Mouse (Mus musculus): ENCODE results near the gene Spg7. TPM values are rescaled to one million over a fixed set of nuclear protein-coding genes. Genes with fewer than 3 reads are reported as not detected.

Gene Spg7
- polyA plus RNA-seq, 1 experiment from 2014 or later, result 34.2 TPM

- Histone ChIP-seq H3K9me3 (replicated peaks; ENCODE audit: control insufficient read depth, low read length) (no peaks in the 10 kb centered on the region), H3K4me1 (ENCODE audit: control insufficient read depth, insufficient read depth, low read length) (peaks cover 25% of the 10 kb centered on the region), H3K4me2 (ENCODE audit: low read length) (no peak overlapping the region), H3K4me3 (ENCODE audit: low read depth, low read length) (no peak overlapping the region), H3K36me3 (ENCODE audit: control insufficient read depth, insufficient read depth, low read length) (no peaks in the 10 kb centered on the region), H3K27me3 (replicated peaks; ENCODE audit: control insufficient read depth, insufficient read depth, low read length) (no peaks in the 10 kb centered on the region), H3K9ac (ENCODE audit: low read length) (no peak overlapping the region), H3K27ac (ENCODE audit: low read depth, low read length) (no peak overlapping the region)
- ATAC-seq, result no peak
- DNase-seq (ENCODE audit: low spot score), result no peak
- WGBS, result 86% methylated on average over 11 of the region's 11 CpGs
Observed at GRCm38 (mm10) chr8:123037487-123037886, 25.3 kb upstream of the Spg7 start.

- ATAC-seq, result no peak
- peaks cover 28% of the 10 kb centered on the region for H3K4me1 ChIP-seq (ENCODE audit: control insufficient read depth, insufficient read depth, low read length)
- no peaks in the 10 kb centered on the region for H3K9me3 ChIP-seq (replicated peaks; ENCODE audit: control insufficient read depth, low read length)
- no peaks in the 10 kb centered on the region for H3K27me3 ChIP-seq (replicated peaks; ENCODE audit: control insufficient read depth, insufficient read depth, low read length)
- no peak for DNase-seq (ENCODE audit: low spot score)
- H3K27ac ChIP-seq (ENCODE audit: low read depth, low read length), result no peak overlapping the region
- H3K36me3 ChIP-seq (ENCODE audit: control insufficient read depth, insufficient read depth, low read length), result no peaks in the 10 kb centered on the region
- H3K9ac ChIP-seq (ENCODE audit: low read length), result no peak overlapping the region
- peak overlapping the region; percentile 78; the same call in 1 of the 2 replicates for H3K4me2 ChIP-seq (ENCODE audit: low read length)
- no peak overlapping the region for H3K4me3 ChIP-seq (ENCODE audit: low read depth, low read length)
- 60% methylated on average over 2 of the region's 2 CpGs for WGBS
Observed at GRCm38 (mm10) chr8:123038351-123038750, 24.4 kb upstream of the Spg7 start.

- 2% methylated on average over 11 of the region's 11 CpGs for WGBS
- ATAC-seq, result 0 out of 2 replicates have a peak, but pooled peaks have one; percentile 8
Observed at GRCm38 (mm10) chr8:123039376-123040109, 23.2 kb upstream of the Spg7 start.

GRCm38 (mm10) chr8:123040110-123040650 lies 22.6 kb upstream of the Spg7 start:
- H3K4me2 ChIP-seq (ENCODE audit: low read length), result peak overlapping the region; percentile 78
- no peaks in the 10 kb centered on the region for H3K27me3 ChIP-seq (replicated peaks; ENCODE audit: control insufficient read depth, insufficient read depth, low read length)
- H3K27ac ChIP-seq (ENCODE audit: low read depth, low read length), result peak overlapping the region; percentile 93
- no peaks in the 10 kb centered on the region for H3K36me3 ChIP-seq (ENCODE audit: control insufficient read depth, insufficient read depth, low read length)
- peaks cover 32% of the 10 kb centered on the region for H3K4me1 ChIP-seq (ENCODE audit: control insufficient read depth, insufficient read depth, low read length)
- H3K9me3 ChIP-seq (replicated peaks; ENCODE audit: control insufficient read depth, low read length), result no peaks in the 10 kb centered on the region
- peak overlapping the region; percentile 100 for H3K4me3 ChIP-seq (ENCODE audit: low read depth, low read length)
- WGBS, result 2% methylated on average over 4 of the region's 4 CpGs
- ATAC-seq (no peak), DNase-seq (ENCODE audit: low spot score) (peak; percentile 64)
- peak overlapping the region; percentile 98 for H3K9ac ChIP-seq (ENCODE audit: low read length)

More at GRCm38 (mm10) chr8:123039376-123040109, 23.2 kb upstream of the Spg7 start:
- H3K4me2 ChIP-seq (ENCODE audit: low read length), result peak overlapping the region; percentile 78
- no peaks in the 10 kb centered on the region for H3K9me3 ChIP-seq (replicated peaks; ENCODE audit: control insufficient read depth, low read length)
- H3K9ac ChIP-seq (ENCODE audit: low read length), result peak overlapping the region; percentile 98
- peak; percentile 82 for DNase-seq (ENCODE audit: low spot score)
- H3K4me1 ChIP-seq (ENCODE audit: control insufficient read depth, insufficient read depth, low read length), result peaks cover 32% of the 10 kb centered on the region
- peak overlapping the region; percentile 93 for H3K27ac ChIP-seq (ENCODE audit: low read depth, low read length)
- peak overlapping the region; percentile 100 for H3K4me3 ChIP-seq (ENCODE audit: low read depth, low read length)
- no peaks in the 10 kb centered on the region for H3K27me3 ChIP-seq (replicated peaks; ENCODE audit: control insufficient read depth, insufficient read depth, low read length)
- H3K36me3 ChIP-seq (ENCODE audit: control insufficient read depth, insufficient read depth, low read length), result no peaks in the 10 kb centered on the region

- WGBS, result under 1% methylated on average over 61 of the region's 71 CpGs
- peak; percentile 7 for ATAC-seq
- H3K4me2 ChIP-seq (ENCODE audit: low read length), result peak overlapping the region; percentile 78
- peak overlapping the region; percentile 100 for H3K4me3 ChIP-seq (ENCODE audit: low read depth, low read length)
- DNase-seq (ENCODE audit: low spot score), result peak; percentile 68
- peak overlapping the region; percentile 98 for H3K9ac ChIP-seq (ENCODE audit: low read length)
- H3K27ac ChIP-seq (ENCODE audit: low read depth, low read length), result peak overlapping the region; percentile 93
- H3K36me3 ChIP-seq (ENCODE audit: control insufficient read depth, insufficient read depth, low read length), result 0 out of 2 replicates have a peak, but pooled peaks cover 3% of the 10 kb centered on the region
- no peaks in the 10 kb centered on the region for H3K27me3 ChIP-seq (replicated peaks; ENCODE audit: control insufficient read depth, insufficient read depth, low read length)
- H3K9me3 ChIP-seq (replicated peaks; ENCODE audit: control insufficient read depth, low read length), result no peaks in the 10 kb centered on the region
- H3K4me1 ChIP-seq (ENCODE audit: control insufficient read depth, insufficient read depth, low read length), result peaks cover 32% of the 10 kb centered on the region
Observed at GRCm38 (mm10) chr8:123041008-123041773, 21.6 kb upstream of the Spg7 start.

GRCm38 (mm10) chr8:123041774-123042105 lies 21.0 kb upstream of the Spg7 start:
- under 1% methylated on average over 52 of the region's 60 CpGs for WGBS
- Histone ChIP-seq H3K4me3 (ENCODE audit: low read depth, low read length) (peak overlapping the region; percentile 100), H3K9me3 (replicated peaks; ENCODE audit: control insufficient read depth, low read length) (no peaks in the 10 kb centered on the region), H3K27me3 (replicated peaks; ENCODE audit: control insufficient read depth, insufficient read depth, low read length) (no peaks in the 10 kb centered on the region), H3K36me3 (ENCODE audit: control insufficient read depth, insufficient read depth, low read length) (0 out of 2 replicates have a peak, but pooled peaks cover 3% of the 10 kb centered on the region), H3K4me1 (ENCODE audit: control insufficient read depth, insufficient read depth, low read length) (peaks cover 32% of the 10 kb centered on the region), H3K9ac (ENCODE audit: low read length) (peak overlapping the region; percentile 98), H3K4me2 (ENCODE audit: low read length) (peak overlapping the region; percentile 78), H3K27ac (ENCODE audit: low read depth, low read length) (peak overlapping the region; percentile 93)
- ATAC-seq (no peak; the same call in 1 of the 2 replicates), DNase-seq (ENCODE audit: low spot score) (no peak)

- H3K9me3 ChIP-seq (replicated peaks; ENCODE audit: control insufficient read depth, low read length), result no peaks in the 10 kb centered on the region
- peaks cover 32% of the 10 kb centered on the region for H3K4me1 ChIP-seq (ENCODE audit: control insufficient read depth, insufficient read depth, low read length)
- DNase-seq (ENCODE audit: low spot score) (peak; percentile 100), ATAC-seq (peak; percentile 97)
- H3K27ac ChIP-seq (ENCODE audit: low read depth, low read length), result peak within 1 kb of the TSS; percentile 97
- H3K9ac ChIP-seq (ENCODE audit: low read length), result peak within 1 kb of the TSS; percentile 98
- H3K36me3 ChIP-seq (ENCODE audit: control insufficient read depth, insufficient read depth, low read length), result 0 out of 2 replicates have a peak, but pooled peaks cover 3% of the 10 kb centered on the region
- no peaks in the 10 kb centered on the region for H3K27me3 ChIP-seq (replicated peaks; ENCODE audit: control insufficient read depth, insufficient read depth, low read length)
- H3K4me3 ChIP-seq (ENCODE audit: low read depth, low read length), result peak within 1 kb of the TSS; percentile 100
- H3K4me2 ChIP-seq (ENCODE audit: low read length), result peak within 1 kb of the TSS; percentile 78
- under 1% methylated on average over 91 of the region's 91 CpGs for WGBS
Observed at GRCm38 (mm10) chr8:123042158-123042973, 20.4 kb upstream of the Spg7 start, which contains the start of gene Ankrd11. Ankrd11 (minus strand) TSS chr8:123042277.

GRCm38 (mm10) chr8:123042974-123043625 lies 19.6 kb upstream of the Spg7 start:
- H3K36me3 ChIP-seq (ENCODE audit: control insufficient read depth, insufficient read depth, low read length), result 0 out of 2 replicates have a peak, but pooled peaks cover 3% of the 10 kb centered on the region

More at GRCm38 (mm10) chr8:123042974-123043625, 19.6 kb upstream of the Spg7 start:
- DNase-seq (ENCODE audit: low spot score) (no peak), ATAC-seq (no peak)
- WGBS, result 28% methylated on average over 22 of the region's 22 CpGs
- Histone ChIP-seq H3K4me3 (ENCODE audit: low read depth, low read length) (peak overlapping the region; percentile 100), H3K27ac (ENCODE audit: low read depth, low read length) (peak overlapping the region; percentile 97), H3K9ac (ENCODE audit: low read length) (peak overlapping the region; percentile 83), H3K4me1 (ENCODE audit: control insufficient read depth, insufficient read depth, low read length) (peaks cover 32% of the 10 kb centered on the region), H3K4me2 (ENCODE audit: low read length) (peak overlapping the region; percentile 78), H3K27me3 (replicated peaks; ENCODE audit: control insufficient read depth, insufficient read depth, low read length) (no peaks in the 10 kb centered on the region), H3K9me3 (replicated peaks; ENCODE audit: control insufficient read depth, low read length) (no peaks in the 10 kb centered on the region)
